Mouse (Mus musculus): Measurements from ENCODE around the gene Mup10. TPM values are rescaled to one million over a fixed set of nuclear protein-coding genes. Genes with fewer than 3 reads are reported as not detected.
"Not testable (repeated sequence)": the region's sequence is repeated elsewhere in the genome, so short reads cannot be mapped to it uniquely, and the experiment has no call there.

The Mup10 gene
- polyA plus RNA-seq (2015; fragmentation: Nextera tagmentation; extraction: Ambion mirVana) = not detected in 2 replicates

DNA sequence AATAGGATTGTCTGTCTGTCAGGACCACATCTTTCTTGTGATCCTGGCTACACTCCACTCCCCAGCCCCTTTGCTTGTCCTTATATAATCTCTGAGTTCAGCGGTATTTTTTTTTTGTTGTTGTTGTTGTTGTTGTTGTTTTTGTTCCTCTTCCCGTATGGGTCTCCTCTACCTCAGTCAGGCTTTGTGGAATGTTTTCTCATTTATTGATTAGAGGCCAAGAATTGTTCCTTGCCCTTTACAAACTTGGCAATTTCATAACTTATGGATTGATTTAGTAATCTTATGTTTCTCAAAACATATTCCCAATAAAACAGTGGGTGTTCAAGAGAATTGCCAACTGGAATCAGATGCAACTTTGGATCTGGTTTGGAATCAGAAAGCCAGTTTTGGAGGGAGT lies at the start of gene Mup10:
Gene Mup10 (minus strand): TSS at position 101 of the 400 bp plus-strand sequence.
- not testable (repeated sequence) for H3K4me1 ChIP-seq (ENCODE audit: control insufficient read depth, insufficient read depth, low read length); H3K9me3 ChIP-seq (ENCODE audit: control insufficient read depth, low read length); H3K9ac ChIP-seq (ENCODE audit: low read depth, low read length); H3K27me3 ChIP-seq (replicated peaks; ENCODE audit: control insufficient read depth, insufficient read depth, low read length); H3K36me3 ChIP-seq (ENCODE audit: control insufficient read depth, insufficient read depth, low read length); H3K27ac ChIP-seq (ENCODE audit: low read length); H3K4me3 ChIP-seq (ENCODE audit: low read length); ATAC-seq; H3K4me2 ChIP-seq (ENCODE audit: low read depth, low read length)
- WGBS = 76% methylated on average over 2 of the region's 2 CpGs

Other genes with a start within 250 kb of the Mup10 start
- gene Mup9, start 160.2 kb downstream of the Mup10 start, polyA plus RNA-seq (2015; fragmentation: Nextera tagmentation; extraction: Ambion mirVana) = not detected in 2 replicates
- gene Mup1, start 80.2 kb downstream of the Mup10 start, polyA plus RNA-seq (2015; fragmentation: Nextera tagmentation; extraction: Ambion mirVana) = not detected in 2 replicates
- gene Mup11, start 80.2 kb upstream of the Mup10 start, polyA plus RNA-seq (2015; fragmentation: Nextera tagmentation; extraction: Ambion mirVana) = not detected in 2 replicates
- gene Mup12, start 159.1 kb upstream of the Mup10 start, polyA plus RNA-seq (2015; fragmentation: Nextera tagmentation; extraction: Ambion mirVana) = not detected in 2 replicates
- gene Mup22, start 239.3 kb upstream of the Mup10 start, polyA plus RNA-seq (2015; fragmentation: Nextera tagmentation; extraction: Ambion mirVana) = not detected in 2 replicates